Mouse (Mus musculus) left cerebral cortex, postnatal 10 days (tissue): ENCODE data around the gene Mdga2. TPM values are rescaled to one million over a fixed set of nuclear protein-coding genes. Genes with fewer than 3 reads are reported as not detected.

Source experiments
- DNase-seq, 2 experiments: peaks; one replicate each; pipeline ENCODE4 v3.0.0; 2021 to 2022; ENCODE audit warnings: low spot score in 2 of 2, mixed read lengths in 1 of 2; ENCODE audit errors: extremely low spot score in 1 of 2
- intact Hi-C: fragments of 180-260 bp; cut with DNase I; formaldehyde crosslinking; loops from one replicate; pipeline ENCODE4 v1.15.1; 2025
- total RNA-seq, 2 experiments: library from RNA; stranded (reverse); gene quantifications; 2 replicates each; pipeline ENCODE4 v1.2.3; 2021

Mdga2 gene
- total RNA-seq, 2 experiments from 2014 or later, result 57.7 to 65.1 TPM

- no peak for DNase-seq
- intact Hi-C loops, result no loop called here
Measured at GRCm38 (mm10) chr12:66840336-66840735, 382.0 kb downstream of the Mdga2 start.

DNA sequence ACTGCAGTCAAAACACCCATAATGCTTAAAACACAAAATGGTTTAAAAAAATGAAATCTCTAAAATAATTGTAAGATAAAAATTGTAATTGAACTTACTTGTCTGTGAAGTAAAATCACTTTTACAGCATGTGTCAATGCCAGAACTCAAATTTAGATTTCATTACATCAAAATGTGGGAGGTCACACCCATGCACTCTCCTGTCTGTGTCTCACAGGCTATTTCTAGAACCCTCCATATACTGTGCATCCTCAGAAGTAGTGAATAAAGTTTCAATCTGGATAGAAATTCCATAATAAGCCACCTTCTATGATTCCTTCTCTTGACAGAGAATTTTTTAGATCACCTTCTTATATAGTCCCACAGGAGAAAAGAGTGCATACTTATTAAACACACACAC lies 466.7 kb downstream of the Mdga2 start:
- intact Hi-C loops, result no loop called here
- no peak for DNase-seq

DNA sequence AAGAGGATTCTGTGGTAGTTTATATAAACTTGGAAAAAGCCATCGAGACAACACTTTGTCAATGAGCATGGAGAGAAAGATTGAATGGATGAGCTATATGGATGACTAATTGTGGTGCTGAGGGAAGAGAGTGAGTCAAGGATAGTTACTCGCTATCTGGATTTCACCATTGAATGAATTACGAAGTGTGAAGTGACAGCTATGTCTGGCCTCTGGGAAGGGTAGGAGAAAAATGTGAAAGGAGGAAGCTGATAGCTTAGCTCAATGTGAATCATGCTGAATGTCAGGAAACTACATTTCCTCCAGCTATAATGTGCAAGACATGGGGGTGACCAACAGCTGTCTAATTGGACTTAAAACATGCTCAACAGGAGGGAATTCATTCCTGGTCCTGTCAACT lies 487.8 kb downstream of the Mdga2 start:
- intact Hi-C loops, result no loop called here
- no peak for DNase-seq

DNA sequence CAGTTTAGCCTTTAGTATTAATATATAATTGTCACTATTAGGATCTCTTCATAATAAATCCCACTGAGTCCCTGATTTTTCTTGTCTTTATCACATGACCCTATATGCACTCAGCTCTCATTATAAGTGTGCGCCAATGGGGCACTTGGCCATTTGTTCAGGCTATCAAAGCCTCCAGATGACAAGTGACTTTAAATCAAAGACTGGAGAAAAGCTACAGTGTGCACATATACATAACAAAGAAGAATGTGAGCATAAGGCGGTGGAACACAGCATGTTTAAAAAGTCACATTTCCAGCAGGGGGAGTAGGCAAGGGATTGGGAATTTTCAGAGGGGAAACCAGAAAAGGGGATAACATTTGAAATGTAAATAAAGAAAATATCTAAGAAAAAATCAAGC lies 497.9 kb downstream of the Mdga2 start:
- intact Hi-C loops, result no loop called here
- no peak for DNase-seq

DNA sequence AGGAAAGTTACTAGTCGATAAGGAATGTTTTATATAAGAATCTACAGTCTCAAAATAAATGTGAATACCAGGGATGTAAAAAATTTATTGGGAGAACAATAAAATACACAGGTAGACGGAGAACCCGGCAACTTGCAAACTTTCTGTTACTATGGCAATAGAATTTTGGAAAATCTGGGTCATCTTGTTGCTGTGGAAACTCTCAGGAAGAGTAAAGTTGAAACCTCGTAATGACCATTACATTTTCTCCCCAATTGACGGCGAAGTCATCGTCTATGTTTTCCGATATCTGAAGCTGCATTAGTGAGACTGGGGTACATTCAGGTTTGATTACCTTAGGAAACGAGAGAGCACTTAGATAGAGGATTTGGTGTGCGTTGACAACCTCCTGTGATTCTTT lies 514.0 kb downstream of the Mdga2 start:
- intact Hi-C loops, result no loop called here
- DNase-seq, result no peak

DNA sequence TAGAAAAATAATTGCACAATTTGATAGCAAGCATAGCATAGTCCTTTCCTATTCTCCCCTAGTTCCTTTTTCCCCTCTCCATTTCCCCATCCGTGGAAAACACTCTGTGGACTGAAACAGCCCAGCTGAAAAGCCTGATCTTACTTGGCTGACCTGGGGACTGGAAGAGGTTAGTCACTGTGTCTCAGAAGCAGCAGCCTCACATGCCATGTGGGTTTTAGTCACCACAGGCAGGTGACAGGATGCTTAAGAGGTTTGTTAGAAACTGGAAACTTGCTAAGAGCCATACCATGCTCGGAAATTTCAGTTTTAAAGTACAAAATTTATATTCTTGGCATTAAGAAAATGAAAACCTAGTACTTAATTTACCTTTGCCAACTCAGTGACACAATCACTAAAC lies 514.9 kb downstream of the Mdga2 start:
- intact Hi-C loops, result no loop called here
- no peak for DNase-seq

GRCm38 (mm10) chr12:66705015-66705414 lies 517.3 kb downstream of the Mdga2 start:
- intact Hi-C loops, result no loop called here
- no peak for DNase-seq

DNA sequence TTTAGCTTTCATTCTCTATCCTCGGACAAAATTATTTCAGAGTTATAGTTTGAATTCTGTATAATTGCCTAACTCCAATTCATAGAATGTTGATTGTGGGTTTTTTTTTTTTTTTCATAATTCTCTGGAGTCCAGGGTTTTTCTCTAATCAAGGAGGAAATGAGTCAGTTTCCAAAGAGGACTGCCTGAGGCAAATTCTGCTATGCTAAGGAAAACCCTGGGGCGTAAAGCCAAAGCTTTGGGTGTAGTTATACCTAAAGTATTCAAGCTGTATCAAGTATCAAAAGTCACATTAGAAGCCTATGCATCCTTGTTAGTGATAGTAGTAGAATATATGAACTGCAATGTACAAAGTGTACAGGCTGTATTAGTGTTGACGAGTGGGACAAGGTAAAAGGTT lies 519.6 kb downstream of the Mdga2 start:
- intact Hi-C loops, result no loop called here
- DNase-seq, result no peak

DNA sequence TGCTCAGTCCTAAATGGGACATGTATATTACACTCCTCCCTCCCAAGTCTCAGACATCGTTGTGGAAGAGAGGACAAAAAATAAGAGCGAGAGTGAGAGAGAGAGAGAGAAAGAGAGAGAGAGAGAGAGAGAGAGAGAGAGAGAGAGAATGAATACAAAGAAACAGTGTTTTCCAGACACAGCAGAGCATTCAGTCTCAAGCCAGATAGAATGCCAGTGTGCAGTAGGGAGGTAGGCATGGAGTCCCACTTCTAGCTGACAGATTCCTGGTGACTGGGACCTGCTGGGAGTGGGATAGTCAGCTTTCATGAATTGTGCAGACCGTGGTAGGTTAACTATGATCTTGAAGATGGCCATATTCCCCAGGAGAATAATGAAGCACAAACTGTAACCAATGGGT lies 542.8 kb downstream of the Mdga2 start:
- intact Hi-C loops, result no loop called here
- no peak for DNase-seq

DNA sequence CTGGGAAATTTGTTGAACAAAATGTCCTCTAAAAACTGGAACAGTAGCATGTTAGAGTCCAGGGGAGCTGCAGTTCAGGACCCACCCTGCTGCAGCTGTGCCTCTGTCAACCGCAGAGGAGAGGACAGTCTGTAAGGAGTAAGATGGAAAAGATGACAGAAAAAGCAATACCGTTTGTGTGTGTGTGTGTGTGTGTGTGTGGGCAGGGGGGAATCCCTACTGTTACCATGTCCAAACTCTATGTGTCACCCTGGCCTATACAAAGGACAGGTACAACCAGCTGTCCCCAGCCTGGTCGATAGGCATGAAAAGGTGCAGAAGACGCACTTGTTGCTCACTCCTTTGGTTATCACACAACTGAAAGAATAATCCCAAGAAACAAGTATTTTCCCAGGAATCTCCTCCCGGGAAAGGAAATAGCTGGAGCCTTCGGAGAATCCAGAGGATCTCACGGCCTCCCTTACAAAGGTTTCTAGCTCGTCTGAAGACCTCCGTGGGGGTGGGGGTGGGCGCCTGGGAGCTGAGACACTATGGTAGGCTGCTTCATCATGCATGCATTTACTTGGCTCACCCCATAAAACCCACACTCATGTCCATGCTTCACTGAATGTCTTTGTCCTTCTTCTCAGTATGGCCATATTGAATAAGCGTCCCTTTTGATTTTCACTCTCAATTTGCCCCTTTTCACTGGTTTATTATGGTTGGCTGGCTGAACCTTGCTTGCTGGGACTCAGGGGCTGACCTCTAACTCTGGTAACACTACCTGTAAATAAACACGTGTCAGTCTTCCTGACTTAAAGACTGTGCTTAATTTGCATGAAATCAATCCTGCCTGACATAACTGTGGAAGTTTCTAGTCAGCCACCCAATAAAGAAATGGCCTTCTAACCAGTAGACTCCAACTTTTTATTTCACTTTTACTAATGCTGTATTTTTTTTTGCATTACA lies 573.5 kb downstream of the Mdga2 start:
- intact Hi-C loops, result no loop called here
- DNase-seq, result no peak

DNA sequence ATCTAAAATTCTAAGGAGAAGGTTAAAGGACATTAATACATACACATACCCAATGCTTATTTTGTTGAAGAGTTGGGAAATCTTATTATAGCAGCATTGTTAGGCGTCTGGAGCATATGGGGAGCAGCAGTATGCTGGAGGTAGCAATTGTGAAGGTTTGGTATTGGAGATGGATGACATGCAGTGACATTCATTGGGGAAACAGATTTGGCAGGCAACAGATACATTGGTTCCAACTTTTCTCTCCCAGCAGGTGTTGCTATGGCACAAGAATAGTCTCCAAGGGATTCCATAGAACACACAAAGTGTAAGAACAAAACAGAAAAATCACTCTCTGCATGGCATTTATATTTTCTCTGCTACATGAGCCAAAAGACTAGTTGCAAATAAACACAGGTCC lies 581.9 kb downstream of the Mdga2 start:
- DNase-seq, result peak in 1 of 2 experiments; percentile 10
- intact Hi-C loops, result no loop called here

DNA sequence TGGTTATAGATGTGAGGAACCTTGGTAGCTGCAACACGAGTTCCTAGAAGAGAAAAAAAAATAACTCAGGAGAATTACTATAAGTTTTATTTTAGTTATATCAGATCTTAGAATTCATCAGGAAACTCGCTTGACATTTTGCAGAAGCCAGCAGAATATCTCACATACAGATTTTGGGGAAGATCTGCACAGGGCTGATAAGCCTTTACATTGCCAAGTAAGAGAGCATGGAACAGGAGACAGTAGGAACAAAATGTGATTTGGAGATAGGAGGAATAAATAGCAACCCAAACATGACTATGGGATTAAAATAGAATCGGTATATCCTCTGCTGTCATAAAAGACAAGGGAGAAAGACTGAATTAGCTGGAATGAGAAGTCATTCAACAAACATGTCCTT lies 602.4 kb downstream of the Mdga2 start:
- intact Hi-C loops, result no loop called here
- no peak for DNase-seq

DNA sequence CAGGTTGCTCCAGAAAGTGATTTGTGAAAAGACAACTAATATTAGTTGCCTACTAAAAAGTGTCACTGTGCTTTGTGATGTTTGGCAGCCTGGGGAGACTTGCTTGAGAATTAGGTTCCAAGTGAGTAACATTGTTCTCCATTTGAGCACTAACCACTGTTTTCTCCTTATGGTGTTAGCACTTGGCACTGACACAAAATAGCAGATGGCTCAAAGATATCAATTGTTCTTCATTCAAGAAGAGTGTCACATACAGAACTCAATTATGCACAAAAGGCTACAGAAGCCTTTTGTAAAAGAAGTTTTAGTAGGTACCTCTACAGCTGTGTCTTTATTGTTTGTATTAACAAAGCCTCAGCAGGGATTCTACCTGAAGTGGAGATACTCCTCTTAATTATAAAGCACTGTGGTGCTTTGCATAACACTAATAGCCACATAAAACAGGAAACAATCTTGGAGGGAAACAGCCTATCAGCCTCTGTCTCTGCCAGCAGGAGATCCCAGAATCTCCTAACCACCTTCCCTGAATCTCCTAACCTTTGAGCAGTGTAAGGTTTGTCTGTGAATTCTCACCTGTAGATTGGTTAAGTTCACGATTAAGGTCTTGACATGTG lies 630.6 kb downstream of the Mdga2 start:
- intact Hi-C loops, result no loop called here
- no peak for DNase-seq

DNA sequence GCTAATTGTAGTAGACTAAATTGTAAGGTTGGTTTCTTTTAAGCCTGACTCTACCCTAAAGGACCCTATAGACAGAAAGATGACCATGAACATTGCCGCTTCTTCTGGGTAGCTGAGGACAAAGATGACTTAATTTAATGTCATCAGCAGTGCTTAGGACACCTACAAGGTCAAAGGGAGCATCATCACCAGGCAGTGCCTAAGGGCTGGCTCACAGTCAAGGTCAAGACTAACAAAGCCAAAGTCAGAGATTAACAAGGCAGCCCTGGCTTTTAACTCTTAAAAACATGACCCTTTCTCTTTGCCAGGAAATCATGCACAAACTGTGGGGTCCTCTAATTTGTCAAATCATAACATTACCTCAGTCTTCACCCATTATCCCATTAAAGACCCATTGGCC lies 657.0 kb downstream of the Mdga2 start:
- no peak for DNase-seq
- intact Hi-C loops, result no loop called here

DNA sequence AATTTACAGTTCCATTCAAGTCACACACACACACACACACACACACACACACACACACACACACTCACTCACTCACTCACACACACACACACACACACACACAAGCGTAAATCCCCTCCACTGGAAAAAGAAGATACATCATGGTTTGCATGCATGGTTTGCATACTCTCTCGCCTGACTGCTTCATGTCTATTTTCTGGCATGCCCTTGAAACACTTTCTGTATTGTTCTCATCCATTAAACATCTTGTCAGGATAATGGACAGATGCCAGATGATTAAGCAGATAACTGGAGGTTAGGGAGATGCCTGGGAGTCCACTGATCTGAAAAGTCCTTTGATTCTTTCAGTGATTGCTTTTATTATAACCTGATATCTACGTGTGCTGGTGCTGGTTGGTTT lies 665.5 kb downstream of the Mdga2 start:
- intact Hi-C loops, result no loop called here
- no peak for DNase-seq

- intact Hi-C loops, result no loop called here
- DNase-seq, result no peak
Measured at GRCm38 (mm10) chr12:66556178-66556820, 666.0 kb downstream of the Mdga2 start.

DNA sequence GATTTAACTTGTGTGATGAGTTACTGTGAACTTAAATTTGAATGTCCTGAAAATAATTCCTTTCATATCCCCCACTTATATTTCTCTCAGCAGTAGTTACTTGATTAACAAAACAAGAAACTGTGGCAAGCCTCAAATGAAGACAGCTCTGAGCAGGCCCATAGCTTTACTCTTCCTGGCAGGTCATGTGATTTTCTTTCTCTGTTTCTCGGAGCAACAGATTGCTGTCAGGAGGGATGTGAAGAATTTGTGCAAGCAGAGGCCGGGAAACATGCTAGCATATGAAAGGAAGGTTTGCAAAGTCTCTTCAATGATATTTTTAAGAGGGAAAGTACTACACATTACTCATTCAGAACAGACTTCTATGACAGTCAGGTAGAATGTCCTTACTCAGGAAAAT lies 697.4 kb downstream of the Mdga2 start:
- peak in 1 of 2 experiments; percentile 2 for DNase-seq
- intact Hi-C loops, result no loop called here

GRCm38 (mm10) chr12:66499258-66499657 lies 723.1 kb downstream of the Mdga2 start:
- no peak for DNase-seq
- intact Hi-C loops, result no loop called here

DNA sequence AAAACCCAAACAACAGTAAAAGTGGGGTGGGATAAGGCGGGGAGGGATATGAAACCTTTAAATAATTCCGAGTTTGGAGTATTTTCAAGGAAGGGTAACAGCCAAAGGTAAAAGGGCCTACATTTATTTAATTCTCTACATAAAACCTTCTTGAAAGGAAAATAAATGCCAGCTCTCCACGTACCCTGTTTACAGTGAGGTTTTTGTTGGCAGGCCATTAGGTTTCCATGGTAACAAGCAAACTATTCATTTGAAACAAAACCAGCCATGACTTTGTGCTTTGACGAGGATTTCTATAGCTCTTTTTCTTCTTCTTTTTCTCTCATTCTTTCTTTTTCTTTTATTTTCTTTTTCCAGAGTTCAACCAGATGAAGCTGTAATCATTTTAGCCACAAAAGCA lies 751.5 kb downstream of the Mdga2 start:
- intact Hi-C loops, result no loop called here
- peak; percentile 15 to 43 for DNase-seq

DNA sequence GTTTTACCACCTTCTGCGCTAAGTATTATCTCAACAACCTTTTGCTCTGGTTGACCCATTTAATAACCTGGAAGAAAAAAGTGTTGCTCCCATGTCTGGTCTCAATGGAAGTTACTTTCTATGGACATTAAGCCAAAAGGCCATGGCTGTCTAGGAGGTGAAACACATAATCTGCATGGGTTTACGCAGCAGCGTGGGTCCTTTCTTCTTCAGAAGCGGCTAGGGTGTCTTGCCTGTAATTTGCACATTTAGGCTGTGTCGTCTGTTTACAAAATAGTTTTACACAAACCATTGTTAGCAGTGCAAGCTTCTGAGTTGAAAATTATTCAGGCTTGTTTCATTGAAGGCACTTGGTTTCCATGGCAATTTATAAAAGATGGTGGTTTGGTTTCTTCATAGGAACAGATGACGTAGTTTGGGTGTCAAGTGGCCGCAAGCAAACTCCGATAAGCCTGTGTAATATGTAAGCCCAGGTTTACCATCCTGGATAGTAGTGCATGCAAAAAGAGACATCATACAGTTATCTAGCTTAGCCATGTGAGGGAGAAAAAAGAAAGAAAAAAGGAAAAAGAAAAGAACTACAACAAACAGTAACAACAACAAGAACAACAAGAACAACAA lies 752.0 kb downstream of the Mdga2 start:
- intact Hi-C loops, result no loop called here
- DNase-seq, result no peak
